Mouse (Mus musculus) urinary bladder, postnatal 25 days (tissue): ENCODE results near the gene AC134908.4.

Experiments used
- DNase-seq: peaks from one replicate; pipeline ENCODE4 v3.0.0; 2022; ENCODE audit warnings: low spot score

The AC134908.4 gene

DNA sequence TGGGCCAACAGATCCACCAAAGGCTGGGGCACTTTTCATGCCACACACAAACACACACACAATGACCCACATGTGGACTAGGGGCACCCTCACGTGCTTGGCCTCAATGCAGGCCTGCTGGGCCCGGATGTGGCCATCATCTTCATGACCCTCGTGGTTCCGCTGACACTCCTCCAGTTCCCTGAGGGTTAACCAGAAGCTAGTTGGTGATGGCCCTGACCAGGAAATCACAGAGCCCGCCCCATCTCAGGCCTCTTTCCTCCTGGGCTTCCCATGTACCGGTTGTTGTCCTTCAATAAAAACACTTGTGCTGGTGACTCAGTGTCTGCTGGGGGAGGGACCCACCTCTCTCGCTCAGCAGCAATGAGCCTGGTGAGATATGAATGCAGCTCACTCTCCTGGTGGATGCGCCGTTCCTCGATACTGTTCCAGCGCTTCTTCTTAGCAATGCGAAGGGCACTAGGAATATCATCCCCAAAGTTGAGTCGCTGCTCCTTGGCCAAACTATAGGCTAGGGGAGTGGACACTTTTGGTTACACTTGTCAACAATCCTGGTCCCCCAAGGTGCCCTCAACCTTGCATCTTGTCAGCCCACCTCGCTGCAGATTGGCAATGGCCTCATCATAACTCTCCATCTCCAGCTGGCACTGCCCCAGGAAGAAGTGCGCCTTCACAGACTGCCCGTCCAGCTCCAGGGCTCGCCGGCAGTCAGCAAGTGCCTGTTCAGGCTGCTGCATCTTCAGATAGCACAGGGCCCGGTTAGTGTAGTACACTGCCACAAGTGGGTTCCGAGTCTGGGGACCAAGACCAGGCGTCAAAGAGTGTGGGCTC, 36.2 kb upstream of the AC134908.4 start:
- DNase-seq: no peak

DNA sequence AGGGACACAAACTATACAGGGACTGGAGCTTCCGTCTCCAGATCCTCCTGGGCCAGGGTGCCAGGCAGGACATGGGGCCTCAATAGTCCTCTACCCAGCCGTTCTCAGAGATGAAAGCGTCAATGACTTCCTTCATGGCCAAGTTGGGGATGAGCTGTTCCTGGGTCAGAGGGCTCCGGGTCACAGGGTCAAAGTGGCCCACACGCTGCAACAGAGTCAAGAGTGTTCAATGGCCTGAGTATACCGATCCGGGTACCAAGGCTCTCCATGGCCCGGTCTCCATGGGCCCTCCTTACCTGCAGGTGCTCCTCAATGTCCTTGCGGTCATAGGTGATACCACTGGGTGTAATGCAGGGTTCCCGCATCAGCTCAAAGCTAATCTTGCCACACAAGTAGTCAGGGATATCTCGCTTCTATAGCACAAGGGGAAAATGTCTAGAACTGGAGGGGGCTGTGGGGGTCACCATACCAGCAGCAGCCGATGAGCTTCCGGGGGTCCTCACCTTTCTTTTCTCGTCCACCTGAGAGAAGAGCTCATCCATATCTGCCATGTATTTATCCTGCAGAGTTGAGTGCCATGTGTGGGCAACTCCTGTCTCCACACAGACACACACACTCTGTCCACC, 35.5 kb upstream of the AC134908.4 start:
- no peak for DNase-seq

DNA sequence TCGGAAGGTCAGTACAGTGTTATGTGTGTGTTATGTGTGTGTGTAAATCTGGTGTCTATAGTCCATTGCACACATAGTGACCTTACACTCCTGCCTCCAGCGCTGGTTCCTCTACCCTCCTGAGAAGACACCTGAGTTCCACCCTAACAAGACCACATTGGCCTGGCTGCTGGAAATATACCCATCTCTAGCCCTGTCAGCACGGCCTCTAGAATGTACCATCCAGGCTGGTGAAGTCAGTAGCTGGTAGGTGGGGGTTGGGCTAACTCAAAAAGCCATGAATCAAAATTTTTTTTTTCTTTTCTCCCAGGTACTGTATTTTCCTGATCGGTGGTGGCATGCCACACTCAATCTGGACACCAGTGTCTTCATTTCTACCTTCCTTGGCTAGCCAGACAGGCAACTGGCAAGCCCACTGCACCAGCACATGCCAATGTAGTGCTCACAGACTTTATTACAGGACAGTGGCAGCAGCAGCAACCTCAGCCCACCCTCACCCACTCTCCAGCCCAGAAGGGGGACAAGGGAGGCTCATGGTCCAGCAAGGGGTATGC, 34.8 kb upstream of the AC134908.4 start:
- no peak for DNase-seq

DNA sequence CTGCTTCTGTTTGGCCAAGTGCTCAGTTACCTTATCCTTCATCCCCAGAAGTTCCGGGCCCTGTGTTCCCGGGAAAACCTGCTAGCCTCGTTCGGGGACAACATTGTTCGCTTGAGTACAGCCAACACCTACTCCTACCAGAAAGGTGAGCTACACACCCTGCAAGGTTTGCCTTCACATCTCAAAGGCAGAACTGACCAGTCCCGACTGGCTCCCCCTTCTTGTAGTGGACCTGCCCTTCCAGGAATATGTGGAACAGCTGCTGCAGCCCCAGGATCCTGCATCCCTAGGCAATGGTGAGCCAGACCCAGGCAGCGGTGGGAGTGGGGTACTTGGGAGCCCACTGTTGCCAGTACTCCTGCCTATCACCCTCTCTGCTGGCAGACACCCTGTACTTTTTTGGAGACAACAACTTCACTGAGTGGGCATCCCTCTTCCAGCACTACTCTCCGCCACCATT, 34.1 kb upstream of the AC134908.4 start:
- no peak for DNase-seq

DNA sequence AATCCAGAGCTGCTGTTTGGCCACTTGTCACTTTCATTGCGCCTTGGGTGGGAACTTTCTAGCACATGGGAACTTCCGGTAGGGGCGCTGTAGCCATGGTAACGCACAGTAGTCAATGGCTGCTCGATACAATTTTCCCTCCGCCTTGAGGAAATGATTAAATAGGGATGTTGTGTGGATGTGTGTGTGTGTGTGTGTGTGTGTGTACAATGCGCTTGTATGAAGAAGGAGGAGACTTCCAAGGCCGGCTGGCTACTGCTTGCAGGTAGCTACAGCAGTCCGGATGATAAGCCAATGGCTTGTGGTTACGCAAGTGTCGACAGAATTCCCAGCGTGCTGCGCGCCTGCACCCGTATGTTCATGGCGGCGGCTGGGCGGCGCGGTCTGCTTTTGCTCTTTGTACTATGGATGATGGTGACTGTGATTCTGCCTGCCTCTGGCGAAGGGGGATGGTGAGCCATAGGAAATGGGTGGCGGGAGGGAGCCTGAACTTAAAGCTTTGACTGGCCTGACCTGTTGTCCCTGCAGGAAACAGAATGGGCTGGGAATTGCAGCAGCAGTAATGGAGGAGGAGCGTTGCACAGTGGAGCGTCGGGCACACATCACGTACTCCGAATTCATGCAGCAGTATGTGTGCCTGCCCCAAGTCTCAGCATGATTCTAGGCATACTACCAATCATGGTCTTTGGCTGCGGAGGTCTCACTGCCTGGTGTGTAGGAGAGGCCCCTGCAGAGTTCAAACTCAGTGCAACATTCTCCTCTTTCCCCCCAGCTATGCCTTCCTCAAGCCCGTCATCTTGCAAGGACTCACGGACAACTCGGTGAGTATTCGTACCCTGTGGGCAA, 33.5 kb upstream of the AC134908.4 start, which contains the start of gene Jmjd8:
TSS of gene Jmjd8 (plus strand) at position 156 of the 846 bp plus-strand sequence.
- DNase-seq: peak; percentile 64

DNA sequence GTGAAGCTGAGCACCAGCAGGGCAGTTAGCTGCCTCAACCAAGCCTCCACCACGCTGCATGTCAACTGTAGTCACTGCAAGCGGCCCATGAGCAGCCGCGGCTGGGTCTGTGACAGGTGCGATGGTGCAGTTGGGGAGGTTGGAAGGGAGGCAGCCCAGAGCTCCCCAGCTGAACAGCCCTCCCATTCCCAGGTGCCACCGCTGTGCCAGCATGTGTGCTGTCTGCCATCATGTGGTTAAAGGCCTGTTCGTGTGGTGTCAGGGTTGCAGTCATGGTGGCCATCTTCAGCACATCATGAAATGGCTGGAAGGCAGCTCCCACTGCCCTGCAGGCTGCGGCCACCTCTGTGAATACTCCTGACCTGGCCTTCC, 32.8 kb upstream of the AC134908.4 start:
- no peak for DNase-seq

DNA sequence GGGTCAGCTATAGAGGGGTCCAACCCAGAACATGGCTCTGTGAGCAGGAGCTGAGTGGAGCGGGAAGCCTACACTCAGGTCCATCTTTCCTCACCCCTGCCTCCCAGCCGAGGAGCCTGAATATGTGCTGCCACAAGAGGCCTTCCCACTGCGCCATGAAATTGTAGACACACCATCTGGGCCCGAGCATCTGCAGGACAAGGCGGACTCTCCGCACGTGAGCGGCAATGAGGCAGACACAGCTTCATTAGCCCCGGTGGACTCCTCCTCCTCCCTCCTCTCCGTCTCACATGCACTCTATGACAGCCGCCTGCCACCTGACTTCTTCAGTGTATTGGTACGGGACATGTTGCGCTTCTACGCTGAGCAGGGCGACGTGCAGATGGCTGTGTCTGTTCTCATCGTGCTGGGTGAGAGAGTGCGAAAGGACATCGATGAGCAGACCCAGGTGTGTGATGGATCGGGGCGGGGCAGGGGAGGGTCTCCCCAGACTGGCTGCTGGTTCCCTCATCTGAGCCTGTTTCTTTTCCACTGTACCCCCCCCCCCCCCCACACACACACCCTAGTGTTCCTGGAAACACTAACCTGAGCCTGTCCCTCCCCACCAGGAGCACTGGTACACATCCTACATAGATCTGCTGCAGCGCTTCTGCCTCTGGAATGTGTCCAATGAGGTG, 32.2 kb upstream of the AC134908.4 start:
- no peak for DNase-seq

DNA sequence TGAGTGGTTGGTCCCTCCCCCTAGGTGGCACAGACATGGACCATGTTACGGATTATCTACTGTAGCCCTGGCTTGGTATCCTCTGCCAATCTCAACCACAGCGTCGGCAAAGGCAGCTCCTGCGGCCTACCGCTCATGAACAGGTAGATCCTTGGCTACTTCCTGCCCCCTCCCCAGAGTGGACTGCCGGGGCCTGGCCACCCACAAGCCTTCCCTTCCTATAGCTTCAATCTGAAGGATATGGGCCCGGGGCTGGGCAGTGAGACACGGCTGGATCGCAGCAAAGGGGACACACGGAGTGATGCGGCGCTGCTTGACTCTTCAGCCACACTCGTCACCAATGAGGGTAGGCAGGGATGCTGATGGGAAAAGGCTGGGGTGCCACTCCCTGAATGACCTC, 31.6 kb upstream of the AC134908.4 start:
- no peak for DNase-seq

DNA sequence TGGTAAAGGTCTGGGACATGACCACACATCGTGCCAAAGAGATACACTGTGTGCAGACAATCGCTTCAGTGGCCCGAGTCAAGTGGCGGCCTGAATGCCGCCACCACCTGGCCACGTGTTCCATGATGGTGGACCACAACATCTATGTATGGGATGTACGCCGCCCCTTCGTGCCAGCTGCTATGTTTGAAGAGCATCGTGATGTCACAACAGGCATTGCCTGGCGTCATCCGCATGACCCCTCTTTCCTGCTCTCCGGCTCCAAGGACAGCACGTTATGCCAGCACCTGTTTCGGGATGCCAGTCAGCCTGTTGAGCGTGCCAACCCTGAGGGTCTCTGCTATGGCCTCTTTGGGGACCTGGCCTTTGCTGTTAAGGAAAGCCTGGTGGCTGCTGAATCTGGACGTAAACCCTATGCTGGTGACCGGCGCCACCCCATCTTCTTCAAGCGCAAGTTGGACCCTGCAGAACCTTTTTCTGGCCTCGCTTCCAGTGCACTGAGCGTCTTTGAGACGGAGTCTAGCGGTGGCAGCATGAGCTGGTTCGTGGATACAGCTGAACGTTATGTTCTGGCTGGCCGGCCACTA, 30.6 kb upstream of the AC134908.4 start:
- DNase-seq: no peak

DNA sequence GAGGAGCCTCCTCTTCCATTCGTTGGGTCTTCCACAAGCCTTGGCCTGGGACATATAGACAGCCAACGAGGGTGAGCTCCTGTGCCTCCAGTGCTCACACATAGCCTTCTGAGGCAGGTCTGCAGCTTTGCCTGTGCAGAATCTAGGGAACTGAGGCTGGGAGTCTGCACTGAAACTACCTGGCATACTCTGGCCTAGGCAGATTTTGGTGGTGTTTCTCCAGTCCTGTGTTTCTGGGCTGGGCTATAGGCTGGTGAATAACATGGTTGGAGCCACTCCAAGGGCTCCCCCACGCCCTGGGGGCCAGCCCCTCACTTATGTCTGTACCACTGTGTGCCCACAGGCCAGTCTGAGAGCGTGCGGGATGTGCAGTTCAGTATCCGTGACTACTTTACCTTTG, 29.9 kb upstream of the AC134908.4 start:
- no peak for DNase-seq

DNA sequence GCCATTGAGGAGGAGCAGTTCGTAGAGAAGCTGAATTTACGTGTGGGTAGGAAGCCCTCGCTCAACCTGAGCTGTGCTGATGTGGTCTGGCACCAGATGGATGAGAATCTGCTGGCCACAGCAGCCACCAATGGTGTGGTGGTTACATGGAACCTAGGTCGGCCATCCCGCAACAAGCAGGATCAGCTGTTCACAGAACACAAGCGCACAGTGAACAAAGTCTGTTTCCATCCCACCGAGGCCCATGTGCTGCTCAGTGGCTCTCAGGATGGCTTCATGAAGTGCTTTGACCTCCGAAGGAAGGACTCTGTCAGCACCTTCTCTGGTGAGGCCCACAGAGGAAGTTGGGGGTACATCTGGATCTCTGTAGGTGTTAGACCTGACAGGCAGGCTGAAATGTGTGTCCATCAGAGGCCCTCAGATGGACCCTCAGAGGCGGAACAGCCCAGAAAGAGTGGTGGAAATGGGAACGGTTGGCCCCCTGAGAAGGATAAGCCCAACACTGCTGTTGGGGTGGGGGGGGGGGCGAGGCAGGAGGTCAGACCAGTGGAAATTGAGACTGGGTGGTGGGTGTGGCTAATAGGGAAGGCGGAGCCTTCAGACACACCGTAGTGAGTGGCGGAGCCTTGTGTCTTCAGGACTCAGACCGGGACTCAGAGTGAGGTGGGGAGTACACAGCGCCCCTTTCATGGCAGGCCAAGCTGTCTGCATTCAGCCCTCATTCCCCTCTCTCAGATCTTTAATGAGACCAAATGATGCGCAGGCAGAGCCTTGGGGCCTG, 29.1 kb upstream of the AC134908.4 start:
- no peak for DNase-seq

DNA sequence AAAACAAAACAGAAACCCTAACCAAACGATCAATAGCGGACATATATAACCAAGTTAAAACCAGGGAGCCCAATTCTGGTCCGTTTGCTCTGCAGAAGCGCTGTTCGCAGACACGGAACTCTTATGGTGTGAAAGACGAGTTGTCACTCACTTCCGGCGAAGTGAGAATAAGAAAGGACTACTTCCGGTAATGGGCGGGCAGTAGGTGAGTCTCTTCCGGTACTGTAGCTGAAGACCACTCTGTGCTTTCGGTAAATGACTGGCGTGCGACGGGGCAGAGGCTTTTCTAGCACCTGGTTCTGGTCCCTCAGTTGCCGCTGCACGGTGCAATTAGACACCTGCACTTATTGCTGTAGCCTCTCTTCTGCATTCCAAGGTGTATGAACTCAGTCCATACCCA, 28.0 kb upstream of the AC134908.4 start, which contains the start of gene Wdr24:
TSS of gene Wdr24 (plus strand) at position 176 of the 400 bp plus-strand sequence.
- DNase-seq: peak; percentile 65

DNA sequence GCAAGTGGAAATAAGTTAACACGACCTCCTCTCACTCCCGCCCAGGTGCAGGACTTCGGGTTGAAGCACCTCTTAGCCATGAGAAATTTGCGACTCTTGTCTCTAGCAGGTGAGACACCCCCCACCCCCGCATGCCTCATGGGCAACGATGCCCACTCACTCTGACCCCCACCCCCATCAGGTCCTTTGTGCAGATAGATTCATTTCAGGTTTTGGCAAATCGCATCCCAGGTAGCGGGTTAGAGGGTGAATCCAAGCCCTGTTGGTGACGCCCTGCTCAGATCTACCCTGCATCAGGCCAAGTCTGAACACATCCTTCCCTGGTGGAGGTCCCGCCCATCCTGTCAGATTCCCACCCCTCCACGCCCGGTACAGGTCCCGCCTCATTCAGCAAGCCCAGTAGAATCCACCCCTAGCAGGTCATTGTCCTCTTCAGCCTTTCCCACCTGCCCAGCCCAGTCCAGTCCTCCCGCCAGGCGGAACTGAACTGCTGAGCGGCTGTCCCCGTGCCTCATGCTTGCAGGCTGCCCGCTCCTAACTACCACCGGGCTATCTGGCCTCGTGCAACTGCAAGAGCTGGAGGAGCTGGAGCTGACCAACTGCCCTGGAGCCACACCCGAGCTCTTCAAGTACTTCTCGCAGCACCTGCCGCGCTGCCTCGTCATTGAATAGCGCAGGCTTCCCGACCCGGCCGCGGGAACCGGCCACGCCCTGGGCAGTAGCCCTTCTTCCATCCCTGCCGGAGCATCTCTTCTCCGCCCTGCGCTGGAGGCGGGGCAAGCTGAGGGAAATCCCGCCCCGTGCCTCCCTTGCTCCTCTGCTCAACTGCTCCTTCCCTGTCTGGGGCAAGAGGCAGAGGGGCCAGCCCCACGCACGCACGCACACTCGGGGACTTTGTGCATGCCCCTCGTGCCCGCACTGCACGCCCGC, 23.7 kb upstream of the AC134908.4 start:
- no peak for DNase-seq

DNA sequence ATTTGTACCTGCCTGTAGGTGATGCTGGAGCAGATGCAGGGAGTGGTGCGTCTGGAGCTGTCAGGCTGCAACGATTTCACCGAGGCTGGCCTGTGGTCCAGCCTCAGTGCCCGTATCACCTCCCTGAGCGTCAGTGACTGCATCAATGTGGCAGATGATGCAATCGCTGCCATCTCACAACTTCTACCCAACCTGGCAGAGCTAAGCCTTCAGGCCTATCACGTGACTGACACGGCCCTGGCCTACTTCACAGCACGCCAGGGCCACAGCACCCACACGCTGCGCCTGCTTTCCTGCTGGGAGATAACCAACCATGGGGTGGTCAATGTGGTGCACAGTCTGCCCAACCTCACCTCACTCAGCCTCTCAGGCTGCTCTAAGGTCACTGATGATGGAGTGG, 22.2 kb upstream of the AC134908.4 start:
- no peak for DNase-seq

DNA sequence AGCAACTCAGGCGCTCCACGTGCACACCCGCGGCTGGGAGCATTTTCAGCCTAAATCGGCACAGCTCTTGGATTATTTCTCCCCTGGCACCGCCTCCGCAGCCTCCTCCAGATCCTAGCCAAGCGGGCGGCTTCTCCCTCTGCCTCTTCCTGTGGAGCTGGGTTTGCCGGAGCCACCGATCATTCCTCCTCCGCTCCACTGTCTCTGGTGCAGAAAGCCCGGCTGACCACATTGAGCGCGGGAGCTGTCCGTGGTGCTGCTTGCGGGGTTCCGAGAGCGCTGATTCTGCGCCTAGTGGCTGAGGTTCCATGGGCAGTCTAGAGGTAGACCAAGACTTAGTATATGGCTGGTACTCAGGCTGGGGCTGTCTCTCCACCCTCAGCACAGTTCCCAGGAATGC, 18.0 kb upstream of the AC134908.4 start:
- peak; percentile 88 for DNase-seq

DNA sequence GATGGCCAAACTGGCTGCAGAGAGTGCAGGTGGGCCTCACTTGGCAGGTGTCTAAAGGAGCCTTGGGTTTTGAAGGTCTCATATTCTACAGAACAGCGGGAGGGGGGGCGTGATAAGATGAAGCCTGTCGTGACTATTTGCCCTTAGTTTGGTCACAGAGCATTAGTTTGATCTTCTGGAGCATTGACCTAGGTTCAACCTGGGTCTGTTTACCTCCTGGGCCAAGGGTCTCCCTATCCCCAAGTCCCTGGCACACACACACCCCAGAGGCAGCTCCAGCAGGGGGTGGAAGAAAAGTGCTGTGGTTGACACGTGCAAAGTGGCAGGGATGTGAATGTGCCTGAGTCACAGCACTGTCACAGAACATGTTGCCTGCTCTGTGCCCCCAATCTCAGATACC, 15.4 kb upstream of the AC134908.4 start:
- no peak for DNase-seq

DNA sequence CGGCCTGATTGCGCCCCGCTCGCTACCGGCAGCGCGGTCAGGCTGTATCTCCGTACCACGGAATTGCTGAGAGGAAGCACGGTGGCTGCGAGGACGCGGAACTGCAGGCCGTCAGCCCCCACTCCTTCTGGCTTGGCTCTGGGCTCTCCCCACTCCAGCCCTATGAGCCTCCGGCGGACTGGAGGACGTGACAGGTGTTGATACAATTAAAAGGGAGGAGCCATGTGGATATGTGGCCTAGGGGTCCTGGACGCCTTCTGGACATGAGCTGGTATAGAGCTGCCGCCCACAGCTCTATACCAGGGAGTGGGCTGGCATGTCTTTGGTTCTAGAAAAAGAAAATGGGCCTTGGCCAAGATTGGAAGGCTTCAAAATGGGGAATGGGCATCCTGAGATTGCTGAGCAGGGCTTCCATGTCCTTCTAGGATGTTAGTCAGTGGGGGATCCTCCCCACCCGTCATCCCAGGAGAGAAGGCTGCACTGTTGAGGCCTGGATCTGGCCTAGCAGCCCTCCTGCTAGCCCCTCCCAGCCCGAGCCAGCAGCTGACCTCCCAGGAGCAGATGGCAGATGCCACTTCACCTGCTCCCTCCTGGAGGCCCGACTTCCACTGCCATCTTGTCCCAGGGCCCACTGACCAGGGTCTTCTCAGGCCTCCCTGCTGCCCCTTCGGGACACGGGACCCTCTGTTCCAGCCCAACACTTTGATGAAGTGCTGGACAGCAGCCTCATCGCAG, 14.3 kb upstream of the AC134908.4 start:
- DNase-seq: no peak

DNA sequence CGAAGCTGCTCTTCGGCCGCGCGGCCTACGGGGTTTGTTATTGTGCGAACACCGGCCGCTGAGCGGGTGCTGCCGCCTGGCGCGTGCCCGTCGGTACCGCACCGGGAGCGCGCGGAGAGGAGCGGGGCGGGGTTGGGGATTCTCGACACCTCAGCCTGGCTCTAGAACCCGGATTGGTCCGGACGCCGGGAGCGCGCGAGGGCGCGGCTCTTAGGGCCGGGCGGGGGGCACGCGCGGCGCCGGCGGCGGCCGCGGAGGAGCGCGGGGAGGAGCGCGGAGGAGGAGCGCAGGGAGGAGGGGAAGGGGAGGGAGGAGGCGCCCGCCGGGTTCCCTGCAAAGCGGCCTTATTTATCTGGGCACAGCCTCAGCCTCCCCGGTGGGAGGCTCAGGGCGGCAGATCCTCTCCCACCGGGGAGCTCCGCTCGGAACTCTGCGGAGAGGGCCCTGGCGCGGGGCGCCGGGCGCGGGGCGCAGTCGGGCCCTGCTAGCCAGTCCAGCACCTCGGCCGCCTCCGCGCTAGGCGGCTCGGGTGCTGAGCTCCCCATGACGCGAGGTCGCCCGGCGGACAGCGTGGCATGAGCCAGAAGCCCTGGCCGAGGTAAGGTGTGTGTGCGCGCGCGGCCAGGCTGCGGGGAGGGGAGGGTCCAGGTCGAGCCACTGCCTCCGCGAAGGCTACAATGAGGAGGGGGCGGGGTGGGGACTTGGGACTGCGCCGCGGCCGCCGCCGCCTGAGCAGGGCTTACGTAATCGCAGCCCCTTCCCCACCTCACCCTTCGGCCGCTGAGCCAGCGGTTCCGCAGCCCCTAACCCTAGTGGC, 13.5 kb upstream of the AC134908.4 start, which contains the start of gene Fbxl16:
TSS of gene Fbxl16 (plus strand) at position 297 of the 817 bp plus-strand sequence.
- DNase-seq: no peak
